Mouse (Mus musculus): ENCODE data around the gene Sfxn5. TPM values are rescaled to one million over a fixed set of nuclear protein-coding genes. Genes with fewer than 3 reads are reported as not detected.

Gene Sfxn5
- polyA plus RNA-seq, 1 experiment from 2014 or later = 15.8 TPM

DNA sequence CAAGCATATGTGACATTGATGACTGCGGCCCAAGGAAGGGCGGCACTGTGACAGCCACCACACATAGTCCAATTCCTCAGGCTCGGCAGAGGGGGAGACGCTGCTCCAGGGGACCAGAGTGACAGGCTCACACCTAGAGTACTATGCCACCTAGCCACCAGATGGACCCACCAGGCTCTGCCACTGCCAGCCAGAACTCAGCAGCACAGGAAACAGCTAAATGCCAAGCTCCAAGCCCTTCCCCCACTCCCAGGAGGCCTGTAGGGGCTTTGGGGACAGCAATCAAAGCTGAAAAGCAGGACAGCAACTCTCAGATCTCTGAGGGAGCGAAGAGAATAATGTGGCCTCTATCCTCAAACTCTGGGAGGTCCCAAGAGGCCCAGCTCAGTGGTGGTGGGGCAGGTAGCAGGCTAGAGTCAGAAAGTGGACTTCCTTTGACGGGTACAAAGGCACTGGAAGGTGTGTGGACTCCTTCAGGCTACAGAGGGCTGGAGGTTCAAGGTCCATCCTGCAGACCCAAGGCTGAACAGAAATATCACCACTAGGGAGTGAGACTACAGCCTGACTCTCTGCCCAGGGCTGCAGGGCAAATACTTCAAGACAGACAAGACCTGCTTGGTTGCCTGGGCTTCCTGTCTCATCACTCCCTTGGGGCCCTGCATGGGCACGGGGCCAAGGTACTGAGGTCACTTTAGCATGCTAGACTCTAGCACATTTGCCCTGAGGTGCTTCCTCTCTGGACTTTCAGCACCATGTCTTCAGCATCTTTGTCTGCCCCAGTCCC is 37.6 kb downstream of the Sfxn5 start:
- Histone ChIP-seq H3K4me2 (no peak overlapping the region), H3K4me1 (replicated peaks) (peaks cover 26% of the 10 kb centered on the region), H3K9ac (no peak overlapping the region), H3K27me3 (no peaks in the 10 kb centered on the region), H3K4me3 (no peak overlapping the region), H3K27ac (replicated peaks) (no peak overlapping the region), H3K9me3 (no peaks in the 10 kb centered on the region), H3K36me3 (no peaks in the 10 kb centered on the region)
- ATAC-seq (ENCODE audit: low read depth) = 0 out of 2 replicates have a peak, but pooled peaks have one; percentile 8
- WGBS = 67% methylated on average over 7 of the region's 7 CpGs

DNA sequence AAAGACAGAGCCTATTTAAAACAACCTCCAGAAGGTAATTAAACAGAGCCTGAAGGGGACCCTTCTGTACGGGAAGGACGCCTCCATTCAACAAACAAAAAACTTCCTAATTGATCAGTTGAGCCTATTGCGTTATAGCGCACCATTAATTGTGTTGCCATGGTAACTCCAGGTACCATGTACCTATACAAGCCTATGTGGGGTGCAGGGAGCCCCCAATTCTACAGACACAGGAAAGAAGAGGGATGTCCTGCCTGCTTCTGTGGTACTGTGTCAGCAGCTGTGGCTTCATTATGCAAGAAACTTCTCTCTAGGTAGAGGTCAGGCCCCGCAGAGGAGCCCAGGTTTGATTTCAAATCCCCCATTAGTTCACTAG is 39.2 kb downstream of the Sfxn5 start:
- peaks cover 26% of the 10 kb centered on the region for H3K4me1 ChIP-seq (replicated peaks)
- H3K27me3 ChIP-seq = no peaks in the 10 kb centered on the region
- H3K9ac ChIP-seq = no peak overlapping the region
- WGBS = 23% methylated on average over 5 of the region's 5 CpGs
- no peak overlapping the region for H3K4me2 ChIP-seq
- H3K36me3 ChIP-seq = no peaks in the 10 kb centered on the region
- H3K9me3 ChIP-seq = no peaks in the 10 kb centered on the region
- peak; percentile 25; the same call in 1 of the 2 replicates for ATAC-seq (ENCODE audit: low read depth)
- no peak overlapping the region for H3K4me3 ChIP-seq
- peak overlapping the region; percentile 55; the same call in 1 of the 2 replicates for H3K27ac ChIP-seq (replicated peaks)

GRCm38 (mm10) chr6:85293255-85294003 is 39.8 kb downstream of the Sfxn5 start:
- H3K27me3 ChIP-seq = no peaks in the 10 kb centered on the region
- H3K9ac ChIP-seq = peak overlapping the region; percentile 47
- H3K9me3 ChIP-seq = no peaks in the 10 kb centered on the region
- peak overlapping the region; percentile 55 for H3K27ac ChIP-seq (replicated peaks)
- H3K4me1 ChIP-seq (replicated peaks) = peaks cover 26% of the 10 kb centered on the region
- peak; percentile 81 for ATAC-seq (ENCODE audit: low read depth)
- H3K4me2 ChIP-seq = no peak overlapping the region
- no peak overlapping the region for H3K4me3 ChIP-seq
- no peaks in the 10 kb centered on the region for H3K36me3 ChIP-seq
- WGBS = 37% methylated on average over 10 of the region's 10 CpGs

DNA sequence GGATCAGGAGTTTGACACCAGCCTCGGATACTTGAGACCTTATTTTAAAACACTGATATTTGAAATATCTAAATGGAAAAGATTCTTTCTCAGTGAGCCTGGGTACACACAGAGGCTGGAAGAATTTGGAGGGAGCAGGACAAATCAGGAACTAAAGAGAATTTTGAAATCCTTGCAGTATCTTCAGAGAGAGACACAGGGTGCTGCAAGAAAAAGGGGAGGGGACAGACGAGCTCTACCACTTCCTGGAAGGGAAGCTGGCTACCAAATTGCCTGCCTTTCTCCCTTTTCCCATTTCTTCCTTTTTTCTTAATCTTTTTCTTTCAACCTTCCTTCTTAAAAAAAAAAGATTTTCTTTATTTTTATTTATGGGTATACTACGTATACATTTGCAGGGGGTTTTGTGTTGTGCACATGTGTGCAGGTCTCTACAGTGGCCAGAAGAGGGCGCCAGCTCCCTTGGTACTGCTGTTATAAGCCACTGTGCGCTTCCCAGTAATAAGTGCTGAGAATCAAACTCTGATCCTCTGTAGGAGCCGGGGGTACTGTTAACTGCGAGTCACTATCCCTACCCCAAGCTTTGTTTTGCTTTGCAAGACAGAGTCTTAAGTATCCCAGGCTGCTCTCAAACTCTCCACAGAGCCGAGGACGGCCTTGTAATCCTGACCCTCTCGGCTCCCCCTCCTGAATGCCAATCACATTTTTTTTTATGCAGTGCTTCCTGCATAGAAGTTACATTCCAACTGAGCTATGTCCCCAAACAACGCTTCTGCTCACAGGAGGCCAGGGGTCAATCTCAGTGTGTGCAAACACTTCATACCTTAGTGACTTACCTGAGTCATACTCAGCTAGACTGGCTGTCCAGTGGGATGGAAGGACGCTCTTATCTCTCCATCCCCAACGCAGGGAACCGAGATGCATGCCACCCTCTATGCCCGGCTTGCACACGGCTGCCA is 42.1 kb downstream of the Sfxn5 start:
- 92% methylated on average over 16 of the region's 16 CpGs for WGBS
- Histone ChIP-seq H3K9ac (no peak overlapping the region), H3K4me2 (no peak overlapping the region), H3K4me1 (replicated peaks) (peaks cover 26% of the 10 kb centered on the region), H3K27ac (replicated peaks) (no peak overlapping the region), H3K9me3 (no peaks in the 10 kb centered on the region), H3K36me3 (no peaks in the 10 kb centered on the region), H3K4me3 (no peak overlapping the region), H3K27me3 (no peaks in the 10 kb centered on the region)
- ATAC-seq (ENCODE audit: low read depth) = no peak

DNA sequence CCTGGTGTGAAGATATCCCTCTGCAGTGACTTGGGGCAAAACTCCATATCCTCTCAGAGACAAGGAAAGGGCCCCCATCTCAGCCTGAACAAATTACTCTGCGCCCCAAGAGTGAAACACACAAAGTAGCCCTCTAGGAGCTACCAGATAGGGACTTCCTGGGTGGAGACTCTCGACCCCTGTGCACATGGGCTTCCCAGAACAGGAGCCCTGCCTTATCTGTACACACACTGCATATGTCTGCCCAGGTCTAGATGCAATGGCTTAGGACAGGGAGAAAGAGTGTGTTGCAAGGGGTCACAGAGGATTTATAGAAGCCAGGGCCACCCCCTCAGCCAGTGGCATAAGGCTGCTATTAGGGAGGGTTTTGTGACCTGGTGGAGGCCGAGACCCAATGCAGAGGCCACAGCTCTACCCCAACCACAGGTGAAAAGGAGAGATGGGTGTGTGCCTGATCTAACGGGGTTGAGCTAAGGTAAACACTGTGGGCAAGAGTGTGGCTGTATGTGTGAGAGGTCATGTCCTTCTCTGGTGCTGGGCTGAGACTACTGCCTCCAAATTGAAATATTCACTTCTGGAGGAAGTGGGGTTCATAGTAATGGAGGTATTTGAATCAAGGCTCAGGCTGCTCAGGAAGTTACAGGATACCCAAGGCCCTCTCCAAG is 44.9 kb downstream of the Sfxn5 start:
- no peaks in the 10 kb centered on the region for H3K27me3 ChIP-seq
- no peak overlapping the region for H3K4me3 ChIP-seq
- H3K36me3 ChIP-seq = no peaks in the 10 kb centered on the region
- no peak overlapping the region for H3K27ac ChIP-seq (replicated peaks)
- no peak overlapping the region for H3K9ac ChIP-seq
- ATAC-seq (ENCODE audit: low read depth) = no peak
- H3K9me3 ChIP-seq = no peaks in the 10 kb centered on the region
- peaks cover 3% of the 10 kb centered on the region for H3K4me1 ChIP-seq (replicated peaks)
- H3K4me2 ChIP-seq = no peak overlapping the region
- WGBS = 92% methylated on average over 4 of the region's 4 CpGs

DNA sequence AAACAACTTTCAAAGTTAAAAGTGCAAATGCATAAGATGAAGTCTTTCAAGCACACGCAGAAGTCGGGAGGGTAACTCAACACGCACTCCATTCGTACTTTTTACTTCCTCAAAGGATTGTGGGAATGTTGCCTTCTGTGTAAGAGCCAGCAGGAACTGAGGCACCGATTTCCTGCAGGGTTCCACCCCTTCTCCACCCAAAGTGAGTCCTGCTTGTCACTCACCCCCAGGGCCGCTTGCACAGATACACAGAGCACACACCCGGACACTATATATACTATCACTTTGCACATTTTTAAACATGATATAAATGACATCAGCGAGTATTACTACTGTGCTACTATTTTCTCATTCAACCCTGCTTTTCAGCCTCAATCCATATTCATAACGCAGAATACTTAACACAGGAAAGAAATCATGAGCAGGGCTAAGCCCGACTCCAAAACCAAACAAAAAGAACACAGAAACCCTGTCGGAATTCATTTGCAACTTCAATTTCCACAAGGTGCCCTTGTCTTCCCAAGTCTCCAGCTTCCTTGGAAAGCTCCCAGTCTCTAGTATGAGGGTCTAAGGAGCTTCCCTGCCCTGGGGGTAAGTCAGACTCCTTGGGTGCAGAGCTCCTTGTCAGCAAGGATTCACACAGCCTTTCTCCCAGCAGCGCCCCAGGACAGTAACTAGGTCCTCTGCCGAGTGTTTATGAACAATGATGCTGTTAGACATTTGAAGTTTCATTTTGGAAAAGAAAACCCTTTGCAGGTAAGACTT is 46.8 kb downstream of the Sfxn5 start:
- Histone ChIP-seq H3K9ac (no peak overlapping the region), H3K27me3 (no peaks in the 10 kb centered on the region), H3K36me3 (no peaks in the 10 kb centered on the region), H3K4me1 (replicated peaks) (no peaks in the 10 kb centered on the region; the same call in 1 of the 2 replicates), H3K4me3 (no peak overlapping the region), H3K27ac (replicated peaks) (no peak overlapping the region), H3K9me3 (no peaks in the 10 kb centered on the region), H3K4me2 (no peak overlapping the region)
- 89% methylated on average over 13 of the region's 13 CpGs for WGBS
- ATAC-seq (ENCODE audit: low read depth) = no peak

DNA sequence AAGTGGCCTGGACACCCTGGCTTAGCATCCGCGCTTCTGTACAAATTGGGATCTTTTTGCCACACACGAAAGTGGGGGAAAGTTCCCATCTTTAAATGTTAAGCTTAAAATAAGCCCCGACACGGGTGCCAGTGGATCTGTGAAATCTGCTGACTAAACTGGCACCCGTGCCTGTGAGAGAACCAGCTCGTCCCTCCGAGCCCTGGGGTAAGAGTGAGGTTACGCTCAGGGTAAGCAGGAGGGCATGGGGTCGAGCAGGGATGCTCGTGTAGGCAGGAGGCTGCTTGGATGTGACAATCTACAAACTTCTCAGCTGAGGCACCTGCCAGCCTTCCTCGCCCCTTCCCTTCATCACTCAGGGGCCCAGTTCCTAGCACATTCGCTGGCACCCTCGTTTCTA is 52.4 kb downstream of the Sfxn5 start:
- Histone ChIP-seq H3K27me3 (no peaks in the 10 kb centered on the region), H3K9ac (no peak overlapping the region), H3K9me3 (no peaks in the 10 kb centered on the region), H3K4me3 (no peak overlapping the region), H3K4me1 (replicated peaks) (no peaks in the 10 kb centered on the region; the same call in none of the 2 replicates), H3K36me3 (no peaks in the 10 kb centered on the region), H3K4me2 (no peak overlapping the region), H3K27ac (replicated peaks) (no peak overlapping the region)
- ATAC-seq (ENCODE audit: low read depth) = no peak
- 84% methylated on average over 14 of the region's 14 CpGs for WGBS

DNA sequence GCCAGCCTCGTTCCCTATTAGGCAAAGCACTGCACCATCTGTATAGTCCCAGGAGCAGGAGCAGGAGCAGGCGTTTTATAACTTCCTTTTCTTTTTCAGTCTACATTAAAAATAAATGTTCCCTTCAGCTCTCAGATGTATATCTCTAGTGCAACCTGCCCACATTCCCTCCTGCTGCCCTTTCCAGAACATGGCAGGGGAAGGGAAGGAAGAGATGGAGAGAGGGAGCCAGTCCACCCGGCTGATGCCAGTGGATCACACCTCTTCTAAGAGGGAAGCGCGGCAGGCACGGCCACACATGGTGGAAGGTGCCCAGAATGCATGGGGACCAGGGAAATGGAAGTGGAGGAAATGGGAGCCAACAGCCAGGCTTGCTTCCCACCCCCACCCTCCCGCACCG is 56.7 kb downstream of the Sfxn5 start:
- 69% methylated on average over 8 of the region's 8 CpGs for WGBS
- no peak overlapping the region for H3K9ac ChIP-seq
- no peak overlapping the region for H3K4me2 ChIP-seq
- no peaks in the 10 kb centered on the region for H3K9me3 ChIP-seq
- no peaks in the 10 kb centered on the region; the same call in 1 of the 2 replicates for H3K4me1 ChIP-seq (replicated peaks)
- no peaks in the 10 kb centered on the region for H3K27me3 ChIP-seq
- no peak overlapping the region for H3K27ac ChIP-seq (replicated peaks)
- H3K36me3 ChIP-seq = no peaks in the 10 kb centered on the region
- ATAC-seq (ENCODE audit: low read depth) = no peak
- no peak overlapping the region for H3K4me3 ChIP-seq

- H3K27ac ChIP-seq (replicated peaks) = no peak overlapping the region
- no peak for ATAC-seq (ENCODE audit: low read depth)
- H3K4me3 ChIP-seq = no peak overlapping the region
- no peaks in the 10 kb centered on the region; the same call in 1 of the 2 replicates for H3K4me1 ChIP-seq (replicated peaks)
- H3K4me2 ChIP-seq = no peak overlapping the region
- no peaks in the 10 kb centered on the region for H3K36me3 ChIP-seq
- H3K9me3 ChIP-seq = no peaks in the 10 kb centered on the region
- H3K27me3 ChIP-seq = peaks cover 22% of the 10 kb centered on the region
- H3K9ac ChIP-seq = no peak overlapping the region
- 92% methylated on average over 9 of the region's 9 CpGs for WGBS
Observed at GRCm38 (mm10) chr6:85272436-85272835, 60.8 kb downstream of the Sfxn5 start.

DNA sequence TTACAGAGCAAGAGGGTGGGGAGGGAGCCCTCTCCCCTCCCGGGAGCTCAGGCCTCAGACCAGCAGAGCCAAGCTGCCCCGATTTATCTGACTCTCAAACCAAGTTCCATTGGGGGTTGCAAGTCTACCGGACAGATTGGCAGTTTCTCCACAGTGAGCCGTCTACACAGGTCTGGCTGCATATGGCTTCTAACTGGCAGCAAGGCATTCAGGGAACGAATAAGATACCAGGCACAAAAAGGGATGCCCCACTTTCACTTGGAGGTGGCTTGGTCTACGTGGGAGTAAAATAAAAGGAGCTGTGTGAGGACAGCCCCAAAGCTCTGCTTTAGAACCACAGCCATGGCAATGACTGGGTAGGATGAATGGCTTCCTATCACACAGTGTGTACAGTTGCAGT is 67.2 kb downstream of the Sfxn5 start:
- no peak overlapping the region for H3K9ac ChIP-seq
- peaks cover 69% of the 10 kb centered on the region for H3K27me3 ChIP-seq
- ATAC-seq (ENCODE audit: low read depth) = no peak
- no peaks in the 10 kb centered on the region for H3K9me3 ChIP-seq
- H3K4me3 ChIP-seq = no peak overlapping the region
- no peak overlapping the region for H3K4me2 ChIP-seq
- H3K4me1 ChIP-seq (replicated peaks) = peaks cover 21% of the 10 kb centered on the region
- 40% methylated on average over 6 of the region's 6 CpGs for WGBS
- H3K36me3 ChIP-seq = no peaks in the 10 kb centered on the region
- H3K27ac ChIP-seq (replicated peaks) = no peak overlapping the region

All from neural tube, embryonic 13.5 days (tissue).